Mouse (Mus musculus) B cell, adult 2 months (primary cell): ENCODE measurements at regions not wholly inside any gene's neighbourhood (a gene's known extent, or its start where the extent isn't known, plus 50 kb on each side); places are given as distances from the start of the nearest gene placed in this dataset.

Experiments used
- DNase-seq, 2 experiments: peaks; one replicate each; pipeline ENCODE4 v3.0.0; 2022

- no peak for DNase-seq
Measured at GRCm38 (mm10) chr9:116365016-116365685, 190.0 kb upstream of the Tgfbr2 start.

DNA sequence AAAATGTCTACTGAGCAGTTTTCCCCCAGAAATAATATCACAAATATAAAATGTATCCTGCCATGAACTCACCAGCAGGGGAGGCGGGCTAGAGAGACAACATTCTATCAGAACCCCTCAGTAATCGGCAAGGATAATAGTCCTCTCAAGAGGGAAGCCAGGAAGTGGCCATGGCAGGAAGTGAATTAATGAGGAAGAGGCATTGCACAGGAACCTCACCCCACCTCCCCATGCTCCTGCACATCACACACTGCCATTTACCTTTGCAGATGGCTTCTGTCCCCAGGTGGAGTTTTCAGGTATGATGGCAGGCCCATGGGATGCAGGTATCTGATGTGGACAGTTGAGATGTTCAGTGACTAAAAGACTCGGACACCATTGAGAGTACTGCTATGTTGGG lies 185.9 kb upstream of the Tgfbr2 start:
- no peak for DNase-seq

DNA sequence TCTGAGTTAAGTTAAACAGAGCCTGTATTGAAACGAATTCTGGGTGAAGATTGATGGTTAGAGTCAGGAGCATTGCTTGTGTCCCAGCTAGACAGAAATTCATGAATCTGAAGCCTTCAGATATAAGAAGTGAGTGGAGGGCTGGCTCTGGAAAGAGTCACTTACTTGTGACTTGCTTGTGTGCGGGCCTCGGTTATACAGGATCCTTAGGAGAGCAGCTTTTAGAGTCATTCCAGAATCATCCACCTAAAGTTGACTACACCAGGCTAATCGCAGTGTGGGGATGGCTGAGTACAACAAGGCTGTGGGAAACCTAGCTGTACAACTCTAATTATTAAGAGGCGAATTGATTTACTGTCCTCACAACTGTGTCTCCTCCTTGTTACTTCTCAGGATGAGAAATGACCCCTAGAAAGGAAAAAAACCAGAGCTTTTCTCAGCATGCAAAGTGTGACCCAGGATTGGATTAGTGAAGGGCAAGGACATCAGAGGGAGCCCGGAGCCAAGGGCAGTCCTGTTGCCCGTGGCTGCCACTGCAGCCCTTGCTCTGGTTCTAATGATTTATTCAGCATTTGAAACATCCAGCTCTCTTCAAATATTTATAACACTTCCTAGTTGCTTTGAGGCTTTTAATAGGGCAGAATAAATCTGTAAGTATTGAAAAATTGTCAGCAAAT lies 179.0 kb upstream of the Tgfbr2 start:
- DNase-seq = no peak

DNA sequence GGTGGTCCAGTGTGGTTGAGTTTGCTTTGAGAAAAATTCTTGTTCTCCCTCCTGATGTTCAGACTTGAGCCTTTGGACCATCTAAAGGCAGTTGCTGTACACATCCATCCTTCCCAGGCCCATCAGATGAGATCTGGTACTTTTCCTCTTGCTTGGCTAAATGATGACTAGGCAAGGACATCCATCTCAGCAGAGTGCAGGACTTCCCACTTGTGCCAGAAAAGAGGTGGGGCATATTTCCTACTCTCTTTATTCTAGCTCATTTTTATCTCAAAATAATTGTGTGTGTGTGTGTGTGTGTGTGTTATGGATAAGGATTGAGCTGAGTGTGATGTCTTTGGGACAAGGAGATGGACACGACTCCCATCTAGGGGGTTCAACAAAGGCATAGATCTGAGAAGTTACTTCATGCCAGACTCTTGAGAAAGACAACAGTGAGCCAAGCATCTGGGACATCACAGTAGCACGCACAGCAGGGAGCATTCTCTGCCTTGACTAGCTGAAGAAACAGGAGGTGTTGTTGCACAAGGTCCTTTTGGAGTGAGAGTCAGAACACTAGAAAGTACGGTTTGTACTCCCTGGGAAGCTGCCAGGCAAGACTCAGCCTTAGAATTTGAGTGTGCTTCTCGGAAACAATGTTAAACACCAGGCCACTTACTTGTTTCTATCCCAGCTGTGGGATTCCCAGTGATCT lies 177.8 kb upstream of the Tgfbr2 start:
- DNase-seq = no peak

- DNase-seq = no peak
Measured at GRCm38 (mm10) chr9:116350804-116351547, 175.8 kb upstream of the Tgfbr2 start.

DNA sequence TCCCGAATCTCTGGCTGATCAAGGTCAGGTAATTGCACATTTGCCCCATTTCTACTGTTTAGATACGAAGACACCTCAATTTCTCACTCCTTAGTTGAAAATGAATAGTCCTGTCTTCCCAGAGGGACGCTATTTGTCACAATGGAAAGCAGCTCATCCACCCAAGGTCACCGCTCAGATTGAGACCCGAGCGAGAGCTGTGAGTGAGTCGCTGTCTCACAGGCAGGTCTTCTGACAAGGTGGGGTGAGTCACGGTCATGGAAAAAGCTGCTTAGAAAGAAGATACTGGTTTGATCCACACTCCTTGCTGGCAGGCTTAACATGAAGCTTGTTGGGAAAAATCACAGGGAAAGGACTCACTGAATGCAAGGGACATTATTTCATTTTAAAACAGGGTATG lies 171.9 kb upstream of the Tgfbr2 start:
- DNase-seq = no peak

GRCm38 (mm10) chr9:116346495-116346894 lies 171.3 kb upstream of the Tgfbr2 start:
- no peak for DNase-seq

DNA sequence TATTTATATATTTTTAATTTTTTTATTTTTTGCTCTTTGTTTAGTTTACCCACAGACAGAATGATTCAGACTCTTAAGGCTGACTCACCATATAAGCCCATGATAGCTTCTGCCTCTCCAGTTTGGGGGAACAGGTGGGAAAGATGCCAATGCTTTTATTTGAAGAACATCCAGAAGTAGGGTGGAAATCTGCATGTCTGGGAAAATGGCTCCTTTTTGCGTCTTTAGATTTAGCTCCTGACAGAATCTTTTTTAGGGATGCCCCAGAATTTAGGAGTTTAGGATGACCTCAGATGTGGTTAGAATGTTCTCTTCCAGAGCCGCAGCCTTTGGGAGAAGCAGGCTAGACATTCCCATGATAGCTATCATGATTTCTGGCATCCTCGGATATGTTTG lies 167.9 kb upstream of the Tgfbr2 start:
- no peak for DNase-seq

DNA sequence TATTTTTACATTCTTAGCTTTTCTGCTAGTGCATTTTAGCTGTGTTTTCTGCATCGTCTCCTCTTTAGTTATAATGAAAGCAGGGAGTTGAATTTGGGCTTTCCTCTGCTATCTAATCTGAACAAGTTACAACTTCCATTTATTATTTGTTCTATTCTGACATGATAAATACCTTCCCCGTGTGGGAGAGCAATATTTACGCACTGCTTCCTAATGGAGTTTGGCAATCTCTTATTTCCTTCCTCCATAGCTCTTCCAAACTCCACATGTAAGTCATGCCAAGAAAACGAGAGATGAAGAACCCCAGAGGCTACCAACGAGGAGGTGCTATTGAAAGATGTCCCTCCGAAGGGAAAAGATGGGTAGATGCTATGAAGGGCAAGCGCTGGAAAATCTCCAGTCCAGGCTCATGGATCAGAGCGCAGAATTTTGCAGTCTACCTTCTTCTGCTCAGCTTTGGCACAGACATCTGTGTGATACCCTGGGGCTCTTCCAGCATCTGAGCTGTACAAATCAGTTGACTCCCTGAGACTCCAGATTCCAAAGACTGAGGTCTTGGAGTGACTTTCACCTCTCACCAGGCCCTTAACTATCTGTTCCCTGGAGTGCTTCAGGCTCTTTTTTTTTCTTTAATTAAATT lies 167.4 kb upstream of the Tgfbr2 start:
- DNase-seq = no peak

DNA sequence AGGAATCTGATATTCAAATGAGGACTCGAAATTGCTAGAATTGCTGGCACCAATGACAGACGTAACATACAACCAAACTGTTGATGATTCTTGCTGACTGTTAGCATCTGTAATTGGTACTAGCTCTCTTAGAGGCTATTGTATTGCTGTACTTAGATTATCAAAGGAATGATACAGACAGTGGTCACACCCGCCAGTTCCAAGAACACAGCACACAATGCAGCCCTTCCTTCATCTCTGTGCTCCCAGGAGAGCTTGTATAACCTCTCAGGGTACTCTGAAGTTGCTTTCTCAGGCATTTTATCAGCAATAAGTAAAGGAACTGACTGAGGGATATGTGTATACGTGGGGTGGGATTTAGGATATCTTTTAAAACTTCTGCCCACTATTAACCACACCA lies 166.8 kb upstream of the Tgfbr2 start:
- no peak for DNase-seq

DNA sequence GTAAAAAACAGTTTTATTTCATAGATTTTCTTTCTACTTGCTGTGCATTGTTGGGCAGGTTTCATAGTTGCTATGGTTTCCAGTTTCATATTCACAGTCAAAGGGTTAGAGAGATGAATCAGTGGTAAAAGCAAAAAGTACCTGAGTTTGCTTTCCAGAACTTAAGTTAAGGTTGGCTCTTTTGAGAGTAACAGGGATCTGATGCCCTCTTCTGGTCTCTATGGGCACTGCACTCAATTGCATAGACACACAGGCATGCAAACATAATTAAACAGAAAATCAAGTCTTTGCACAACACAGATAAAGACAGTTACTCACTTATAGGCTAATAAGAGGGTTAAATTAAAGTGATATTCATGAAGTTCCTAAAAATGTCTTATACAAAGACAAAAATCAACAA lies 165.8 kb upstream of the Tgfbr2 start:
- peak; percentile 74 to 81 for DNase-seq

GRCm38 (mm10) chr9:116338729-116339100 lies 163.6 kb upstream of the Tgfbr2 start:
- DNase-seq = peak in 1 of 2 experiments; percentile 59

GRCm38 (mm10) chr9:116338093-116338728 lies 163.1 kb upstream of the Tgfbr2 start:
- DNase-seq = peak; percentile 60 to 64

- DNase-seq = no peak
Measured at GRCm38 (mm10) chr9:116337446-116338010, 162.4 kb upstream of the Tgfbr2 start.

DNA sequence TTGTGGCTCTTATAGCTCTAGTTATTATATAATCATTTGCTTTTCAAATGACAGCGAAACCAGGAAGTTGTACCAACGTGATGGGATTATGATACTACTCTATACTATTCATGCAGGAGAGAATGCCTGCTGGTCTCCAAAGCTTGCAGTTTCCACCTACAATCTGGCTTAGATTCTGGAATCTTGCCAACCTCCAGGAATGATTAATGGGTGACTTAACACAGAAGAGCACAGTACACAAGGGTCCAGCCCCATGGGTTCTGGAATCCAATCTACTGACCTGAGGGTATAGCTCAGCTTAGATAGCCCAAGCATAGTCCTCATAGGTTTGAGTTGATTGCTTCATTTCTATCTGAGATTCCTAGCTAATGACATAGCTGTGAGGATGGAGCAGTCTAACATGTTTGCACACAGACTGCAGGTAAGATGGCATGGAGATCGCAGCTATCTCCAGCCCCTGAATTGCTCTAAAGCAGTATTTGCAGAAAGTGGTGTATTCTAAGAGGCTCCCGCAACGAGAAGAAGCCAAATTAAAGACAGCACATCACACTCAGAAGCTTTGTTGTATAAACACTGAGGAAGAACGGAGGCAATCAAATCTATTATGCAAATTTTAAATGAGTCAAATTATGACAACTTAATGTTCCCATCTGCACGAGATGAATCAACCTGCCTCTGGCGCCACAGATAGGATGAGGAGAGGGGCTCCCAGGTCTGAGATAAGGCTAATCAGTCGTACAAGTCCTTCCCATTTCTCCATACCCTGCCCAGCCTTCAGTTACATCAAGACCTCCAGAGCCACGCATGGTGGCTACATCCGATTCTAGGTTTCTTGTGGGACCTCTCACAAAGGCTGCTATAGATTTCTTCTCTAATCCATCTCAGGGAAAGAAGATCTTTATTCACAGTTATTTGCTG lies 160.7 kb upstream of the Tgfbr2 start:
- DNase-seq = no peak

DNA sequence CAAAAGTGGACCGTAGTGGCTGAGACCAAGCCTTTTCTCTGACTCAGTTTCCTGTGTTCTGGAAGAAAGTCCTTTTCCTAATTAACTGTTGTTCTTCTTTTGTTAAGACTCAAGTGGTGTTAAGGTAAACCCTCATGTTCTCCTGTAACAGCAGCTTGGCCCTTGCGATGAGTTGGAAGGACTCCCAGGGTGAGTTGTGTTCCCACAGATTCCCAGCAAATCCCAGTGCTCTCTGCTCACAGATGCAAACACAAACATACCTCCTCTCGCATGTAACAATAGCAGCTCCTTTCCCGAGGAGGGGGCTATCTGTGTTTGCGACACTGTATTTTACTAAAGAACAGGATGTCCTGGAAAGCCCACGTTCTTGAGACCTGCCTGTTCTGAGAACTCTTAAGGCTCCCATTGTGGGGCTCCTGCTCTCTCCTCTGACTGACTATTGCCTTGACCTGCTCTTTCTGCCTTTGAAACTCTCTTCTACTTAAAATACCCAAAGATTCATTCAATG lies 158.8 kb upstream of the Tgfbr2 start:
- DNase-seq = no peak

- DNase-seq = no peak
Measured at GRCm38 (mm10) chr9:116332485-116333118, 157.4 kb upstream of the Tgfbr2 start.

DNA sequence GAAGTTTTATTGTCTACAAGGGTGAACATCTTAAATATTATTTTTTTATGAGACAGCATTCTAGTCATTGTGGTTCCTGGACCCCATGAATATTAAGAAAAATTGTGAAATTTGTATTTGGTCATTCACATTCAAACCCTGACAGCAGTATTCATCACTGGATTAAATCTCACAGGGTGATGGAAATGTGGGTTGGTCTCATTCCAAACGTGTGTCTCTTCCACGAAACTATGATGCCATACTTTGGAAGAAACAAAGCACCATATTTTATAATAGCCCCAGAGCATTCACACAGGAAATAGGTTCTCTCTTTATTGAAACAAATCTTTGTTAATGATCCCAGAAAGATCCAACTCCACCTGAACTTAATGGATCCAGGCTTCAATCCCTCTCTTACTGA lies 156.2 kb upstream of the Tgfbr2 start:
- no peak for DNase-seq

GRCm38 (mm10) chr9:116330796-116331195 lies 155.6 kb upstream of the Tgfbr2 start:
- DNase-seq = no peak

DNA sequence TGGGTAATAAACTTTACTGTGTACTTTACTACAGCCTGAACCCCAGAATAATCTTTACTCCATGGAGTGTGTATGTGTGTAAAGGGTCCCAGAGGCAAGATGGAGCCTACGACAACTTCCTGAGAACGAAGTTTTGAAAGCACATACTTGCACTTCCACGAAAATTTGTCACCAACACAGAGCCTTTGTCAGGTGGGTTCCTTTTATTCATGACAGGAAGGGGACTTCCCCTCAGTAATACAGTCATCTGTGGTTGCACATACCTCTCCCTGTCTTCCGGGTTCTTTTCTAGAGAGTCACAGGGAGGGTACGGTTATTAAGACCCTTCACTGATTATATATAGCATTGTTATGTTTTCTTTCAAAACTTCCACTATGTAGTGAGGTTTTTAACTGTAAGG lies 154.0 kb upstream of the Tgfbr2 start:
- peak; percentile 55 to 68 for DNase-seq
